Mouse (Mus musculus): Measurements from ENCODE around the gene Ankrd11.

Ankrd11 gene

GRCm38 (mm10) chr8:123042158-123042973, at the start of gene Ankrd11:
TSS of gene Ankrd11 (minus strand) at chr8:123042277.
- in situ Hi-C loops (cut with MboI, MseI), result loop anchor here (25.0 kb wide), 1 partner anchor 520 kb away; no protein-coding TSS in a partner anchor

GRCm38 (mm10) chr8:123087289-123087688, 45.2 kb upstream of the Ankrd11 start:
- in situ Hi-C loops (cut with MboI, MseI), result no loop called here

- in situ Hi-C loops (cut with MboI, MseI), result no loop called here
These were observed 41.5 kb upstream of the Ankrd11 start for GRCm38 (mm10) chr8:123083610-123084009.

GRCm38 (mm10) chr8:123082993-123083392, 40.9 kb upstream of the Ankrd11 start:
- in situ Hi-C loops (cut with MboI, MseI), result no loop called here

- in situ Hi-C loops (cut with MboI, MseI), result no loop called here
These were observed 35.1 kb upstream of the Ankrd11 start for GRCm38 (mm10) chr8:123077213-123077612.

- in situ Hi-C loops (cut with MboI, MseI), result no loop called here
These were observed 29.1 kb upstream of the Ankrd11 start for GRCm38 (mm10) chr8:123071176-123071575.

GRCm38 (mm10) chr8:123066101-123066683, 24.1 kb upstream of the Ankrd11 start:
- in situ Hi-C loops (cut with MboI, MseI), result no loop called here

- in situ Hi-C loops (cut with MboI, MseI), result no loop called here
These were observed 23.4 kb upstream of the Ankrd11 start for GRCm38 (mm10) chr8:123065214-123066100.

GRCm38 (mm10) chr8:123064809-123065213, 22.7 kb upstream of the Ankrd11 start:
- in situ Hi-C loops (cut with MboI, MseI), result no loop called here

- in situ Hi-C loops (cut with MboI, MseI), result no loop called here
These were observed 22.0 kb upstream of the Ankrd11 start for GRCm38 (mm10) chr8:123064072-123064471.

- in situ Hi-C loops (cut with MboI, MseI), result no loop called here
These were observed 20.6 kb upstream of the Ankrd11 start, which contains the start of gene Spg7 for GRCm38 (mm10) chr8:123062721-123063120. TSS of gene Spg7 (plus strand) at chr8:123062942.

- in situ Hi-C loops (cut with MboI, MseI), result no loop called here
These were observed 9.4 kb upstream of the Ankrd11 start for GRCm38 (mm10) chr8:123051458-123051857.

- in situ Hi-C loops (cut with MboI, MseI), result loop anchor here (25.0 kb wide), 1 partner anchor 514 kb away; no protein-coding TSS in a partner anchor
These were observed 6.3 kb upstream of the Ankrd11 start for GRCm38 (mm10) chr8:123048402-123048801.

- in situ Hi-C loops (cut with MboI, MseI), result loop anchor here (25.0 kb wide), 1 partner anchor 514 kb away; no protein-coding TSS in a partner anchor
These were observed 5.8 kb upstream of the Ankrd11 start for GRCm38 (mm10) chr8:123047827-123048226.

GRCm38 (mm10) chr8:123046706-123047105, 4.6 kb upstream of the Ankrd11 start:
- in situ Hi-C loops (cut with MboI, MseI), result loop anchor here (25.0 kb wide), 1 partner anchor 516 kb away; no protein-coding TSS in a partner anchor

- in situ Hi-C loops (cut with MboI, MseI), result loop anchor here (25.0 kb wide), 1 partner anchor 517 kb away; no protein-coding TSS in a partner anchor
These were observed 2.8 kb upstream of the Ankrd11 start for GRCm38 (mm10) chr8:123044743-123045425.

GRCm38 (mm10) chr8:123043941-123044340, 1.9 kb upstream of the Ankrd11 start:
- in situ Hi-C loops (cut with MboI, MseI), result loop anchor here (25.0 kb wide), 1 partner anchor 518 kb away; no protein-coding TSS in a partner anchor

GRCm38 (mm10) chr8:123042974-123043625, 1.0 kb upstream of the Ankrd11 start:
- in situ Hi-C loops (cut with MboI, MseI), result loop anchor here (25.0 kb wide), 1 partner anchor 519 kb away; no protein-coding TSS in a partner anchor

- in situ Hi-C loops (cut with MboI, MseI), result loop anchor here (25.0 kb wide), 1 partner anchor 521 kb away; no protein-coding TSS in a partner anchor
These were observed 337 bp downstream of the Ankrd11 start for GRCm38 (mm10) chr8:123041774-123042105.

Measured in T-helper 1 cell (primary cell).